Mouse (Mus musculus): ENCODE measurements around the gene Csmd2. TPM values are rescaled to one million over a fixed set of nuclear protein-coding genes. Genes with fewer than 3 reads are reported as not detected.

Gene Csmd2
- polyA plus RNA-seq, 1 experiment from 2014 or later: 0.32 TPM

DNA sequence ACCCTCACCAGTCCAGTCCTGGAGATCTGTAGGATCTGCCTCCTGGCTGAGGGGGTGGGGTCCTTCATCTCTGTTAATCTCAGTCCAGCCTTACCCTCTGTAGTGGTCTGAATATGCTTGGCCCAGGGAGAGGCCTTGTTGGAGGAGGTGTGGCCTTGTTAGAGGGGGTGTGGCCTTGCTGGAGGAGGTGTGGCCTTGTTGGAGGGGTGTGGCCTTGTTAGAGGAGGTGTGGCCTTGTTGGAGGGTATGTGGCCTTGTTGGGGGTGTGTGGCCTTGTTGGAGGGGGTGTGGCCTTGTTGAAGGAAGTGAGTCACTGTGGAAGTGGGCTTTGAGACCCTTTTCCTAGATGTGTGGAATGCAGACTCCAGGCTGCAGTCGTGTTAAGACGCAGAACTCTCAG lies 3.2 kb upstream of the Csmd2 start:
- WGBS: 75% methylated on average over 2 of the region's 2 CpGs
- H3K4me3 ChIP-seq (replicated peaks; ENCODE audit: low read length): no peak overlapping the region
- H3K27me3 ChIP-seq (ENCODE audit: control insufficient read depth, insufficient read depth, low read length): peaks cover 44% of the 10 kb centered on the region
- H3K27ac ChIP-seq (ENCODE audit: low read length): no peak overlapping the region
- H3K9ac ChIP-seq (ENCODE audit: low read length): no peak overlapping the region
- no peak for ATAC-seq (ENCODE audit: insufficient read depth, low FRiP score)
- no peak overlapping the region for H3K4me2 ChIP-seq (ENCODE audit: low read depth, low read length)
- no peaks in the 10 kb centered on the region; the same call in 1 of the 2 replicates for H3K4me1 ChIP-seq (ENCODE audit: control insufficient read depth, insufficient read depth, low read length)
- H3K36me3 ChIP-seq (ENCODE audit: control insufficient read depth, insufficient read depth, low read length): no peaks in the 10 kb centered on the region
- no peaks in the 10 kb centered on the region for H3K9me3 ChIP-seq (replicated peaks; ENCODE audit: control insufficient read depth, low read length)

DNA sequence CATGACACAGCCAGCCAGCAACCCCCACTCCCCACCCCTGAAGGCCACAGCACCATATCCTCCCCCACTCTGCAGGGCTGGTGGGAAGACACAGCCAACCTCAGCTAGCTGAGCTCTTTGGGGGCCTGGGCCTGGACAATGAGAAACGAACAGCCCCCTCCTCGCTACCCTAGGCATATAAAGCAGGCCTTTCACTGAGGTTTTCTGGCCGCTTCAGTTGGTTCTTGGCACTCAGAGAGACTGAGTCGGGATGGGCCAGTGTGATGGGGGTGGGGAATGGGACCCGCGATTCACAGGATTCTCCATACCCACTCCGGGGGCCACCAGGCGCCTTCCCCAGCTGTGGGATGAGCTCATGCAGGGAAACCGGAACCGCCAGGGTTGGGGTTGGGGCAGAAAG lies 1.8 kb upstream of the Csmd2 start:
- Histone ChIP-seq H3K4me2 (ENCODE audit: low read depth, low read length) (no peak overlapping the region), H3K27me3 (ENCODE audit: control insufficient read depth, insufficient read depth, low read length) (peaks cover 58% of the 10 kb centered on the region), H3K4me1 (ENCODE audit: control insufficient read depth, insufficient read depth, low read length) (no peaks in the 10 kb centered on the region; the same call in 1 of the 2 replicates), H3K9me3 (replicated peaks; ENCODE audit: control insufficient read depth, low read length) (no peaks in the 10 kb centered on the region), H3K9ac (ENCODE audit: low read length) (no peak overlapping the region), H3K4me3 (replicated peaks; ENCODE audit: low read length) (no peak overlapping the region), H3K36me3 (ENCODE audit: control insufficient read depth, insufficient read depth, low read length) (no peaks in the 10 kb centered on the region), H3K27ac (ENCODE audit: low read length) (no peak overlapping the region)
- 0 out of 2 replicates have a peak, but pooled peaks have one; percentile 15 for ATAC-seq (ENCODE audit: insufficient read depth, low FRiP score)
- WGBS: 21% methylated on average over 10 of the region's 10 CpGs

DNA sequence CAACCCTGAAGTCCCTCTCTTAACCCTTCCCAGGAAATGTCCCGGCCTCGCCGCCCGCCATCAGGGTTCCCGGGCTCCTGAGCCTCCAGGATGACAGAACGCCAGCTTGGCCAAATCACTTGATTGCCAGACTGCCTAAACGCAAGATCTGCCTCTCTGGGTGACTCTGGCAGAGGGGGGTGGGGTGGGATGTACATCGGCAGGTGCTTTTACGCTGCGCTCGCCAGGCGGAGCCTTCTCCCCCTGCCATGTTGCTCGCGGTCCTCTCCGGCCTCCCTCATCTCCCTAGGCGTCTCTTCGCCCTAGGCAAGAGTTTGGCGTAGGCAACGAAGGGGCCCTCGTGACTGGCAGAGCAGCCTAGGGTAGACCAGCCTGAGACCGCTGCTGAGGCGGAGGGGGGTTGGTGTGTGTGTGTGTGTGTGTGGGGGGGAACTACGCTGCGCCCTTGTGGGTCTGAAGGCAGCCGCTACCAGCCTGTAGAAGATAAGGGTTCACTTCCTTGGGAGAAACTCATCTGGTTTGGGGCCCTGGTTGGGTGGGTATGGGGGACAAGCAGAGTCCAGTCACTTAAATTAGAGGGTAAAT lies 1.1 kb upstream of the Csmd2 start:
- Histone ChIP-seq H3K4me1 (ENCODE audit: control insufficient read depth, insufficient read depth, low read length) (no peaks in the 10 kb centered on the region; the same call in 1 of the 2 replicates), H3K4me3 (replicated peaks; ENCODE audit: low read length) (no peak overlapping the region), H3K27me3 (ENCODE audit: control insufficient read depth, insufficient read depth, low read length) (peaks cover 60% of the 10 kb centered on the region), H3K27ac (ENCODE audit: low read length) (no peak overlapping the region), H3K36me3 (ENCODE audit: control insufficient read depth, insufficient read depth, low read length) (no peaks in the 10 kb centered on the region), H3K4me2 (ENCODE audit: low read depth, low read length) (no peak overlapping the region), H3K9ac (ENCODE audit: low read length) (no peak overlapping the region), H3K9me3 (replicated peaks; ENCODE audit: control insufficient read depth, low read length) (no peaks in the 10 kb centered on the region)
- ATAC-seq (ENCODE audit: insufficient read depth, low FRiP score): no peak
- 2% methylated on average over 25 of the region's 25 CpGs for WGBS

DNA sequence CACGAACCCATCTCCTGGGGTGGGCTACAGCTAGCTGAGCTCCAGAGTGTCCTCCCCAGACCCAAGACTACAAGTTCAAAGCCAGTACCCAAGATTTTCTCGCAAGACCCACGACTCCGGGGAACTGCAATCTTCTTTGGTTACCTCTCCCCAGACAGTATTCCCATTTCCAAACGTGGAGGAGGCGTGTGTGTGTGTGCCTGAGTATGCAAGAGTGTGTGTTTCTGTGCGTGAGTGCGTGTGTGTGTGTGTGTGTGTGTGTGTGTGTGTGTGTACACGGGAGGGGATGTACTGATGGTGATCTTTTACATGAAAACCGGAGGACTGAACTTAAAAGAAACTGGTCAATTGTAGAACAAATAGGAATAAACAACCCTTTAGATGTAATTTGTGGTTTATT lies 387 bp upstream of the Csmd2 start:
- no peak for ATAC-seq (ENCODE audit: insufficient read depth, low FRiP score)
- H3K27ac ChIP-seq (ENCODE audit: low read length): no peak overlapping the region
- 10% methylated on average over 10 of the region's 10 CpGs for WGBS
- peak overlapping the region; percentile 37 for H3K4me3 ChIP-seq (replicated peaks; ENCODE audit: low read length)
- no peak overlapping the region for H3K9ac ChIP-seq (ENCODE audit: low read length)
- peak overlapping the region; percentile 55; the same call in 1 of the 2 replicates for H3K4me2 ChIP-seq (ENCODE audit: low read depth, low read length)
- peaks cover 60% of the 10 kb centered on the region for H3K27me3 ChIP-seq (ENCODE audit: control insufficient read depth, insufficient read depth, low read length)
- H3K4me1 ChIP-seq (ENCODE audit: control insufficient read depth, insufficient read depth, low read length): no peaks in the 10 kb centered on the region; the same call in 1 of the 2 replicates
- H3K9me3 ChIP-seq (replicated peaks; ENCODE audit: control insufficient read depth, low read length): no peaks in the 10 kb centered on the region
- no peaks in the 10 kb centered on the region for H3K36me3 ChIP-seq (ENCODE audit: control insufficient read depth, insufficient read depth, low read length)

DNA sequence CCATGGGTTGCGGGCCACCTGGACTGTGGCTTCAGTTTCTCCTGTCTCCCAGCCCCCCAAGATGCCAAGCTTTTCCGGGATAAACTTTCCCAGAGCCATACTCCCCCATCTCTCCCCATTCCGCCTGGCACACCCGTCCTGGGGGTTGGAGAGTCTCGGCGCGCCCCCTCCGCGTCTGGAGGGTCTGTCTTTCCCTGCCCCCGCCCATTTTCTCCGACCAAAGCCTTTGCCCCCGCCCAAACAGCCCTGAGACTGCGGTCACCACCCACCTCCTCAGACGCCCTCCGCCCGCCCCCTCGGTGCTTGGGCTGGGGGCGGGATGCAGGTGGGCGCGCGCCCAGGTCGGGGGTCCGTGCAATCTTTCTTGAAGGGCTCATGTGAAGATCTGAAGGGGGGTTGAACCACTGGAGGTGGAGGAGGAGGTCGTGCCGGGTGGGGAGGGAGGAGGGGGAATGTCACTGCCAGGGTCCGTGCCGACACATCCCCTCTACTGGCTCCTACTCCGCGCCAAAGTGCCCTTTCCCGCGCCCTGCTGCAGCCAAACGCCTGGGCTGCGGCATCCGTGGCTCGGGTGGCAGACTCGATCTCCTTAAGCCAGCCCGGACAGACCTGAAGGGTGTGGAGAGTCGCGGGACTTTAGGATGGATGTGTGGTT lies 996 bp downstream of the Csmd2 start:
- Histone ChIP-seq H3K9ac (ENCODE audit: low read length) (no peak overlapping the region), H3K9me3 (replicated peaks; ENCODE audit: control insufficient read depth, low read length) (no peaks in the 10 kb centered on the region), H3K4me1 (ENCODE audit: control insufficient read depth, insufficient read depth, low read length) (no peaks in the 10 kb centered on the region; the same call in 1 of the 2 replicates), H3K27ac (ENCODE audit: low read length) (no peak overlapping the region), H3K36me3 (ENCODE audit: control insufficient read depth, insufficient read depth, low read length) (no peaks in the 10 kb centered on the region), H3K4me2 (ENCODE audit: low read depth, low read length) (peak overlapping the region; percentile 55), H3K27me3 (ENCODE audit: control insufficient read depth, insufficient read depth, low read length) (peaks cover 60% of the 10 kb centered on the region), H3K4me3 (replicated peaks; ENCODE audit: low read length) (peak overlapping the region; percentile 37)
- no peak for ATAC-seq (ENCODE audit: insufficient read depth, low FRiP score)
- whole genome bisulfite sequencing: 2% methylated on average over 39 of the region's 39 CpGs

DNA sequence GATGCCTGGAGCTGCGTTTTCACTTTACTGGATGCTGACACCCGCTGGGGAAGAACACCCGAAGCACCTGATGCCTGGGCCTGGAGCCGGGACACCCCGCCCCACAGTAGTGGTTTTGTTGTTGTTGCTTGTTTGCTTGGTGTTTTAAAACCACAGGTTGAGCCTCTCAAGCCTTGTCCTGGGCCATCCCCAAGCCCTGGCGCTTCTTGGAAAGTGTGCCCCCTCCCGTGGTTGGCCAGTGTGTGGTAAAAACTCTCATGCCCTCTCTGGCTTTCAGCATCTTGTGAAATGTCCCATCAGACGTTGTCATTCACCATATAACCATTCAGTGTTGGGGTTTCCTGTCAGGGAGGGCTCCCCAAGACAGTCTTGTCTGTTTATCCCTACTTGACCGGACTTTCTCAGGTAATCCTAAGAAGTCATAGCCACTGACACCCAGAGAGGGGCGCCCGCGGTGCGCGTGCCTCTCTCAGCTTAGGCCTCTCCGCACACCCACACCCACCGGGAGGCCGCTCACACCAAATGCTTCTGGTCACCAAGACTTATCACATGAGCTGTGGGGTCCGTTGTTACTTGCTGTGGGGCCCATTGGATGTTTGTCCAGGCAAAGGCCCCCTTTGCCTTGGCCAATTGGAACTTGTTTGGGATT lies 1.8 kb downstream of the Csmd2 start:
- H3K27ac ChIP-seq (ENCODE audit: low read length): no peak overlapping the region
- H3K4me1 ChIP-seq (ENCODE audit: control insufficient read depth, insufficient read depth, low read length): no peaks in the 10 kb centered on the region; the same call in 1 of the 2 replicates
- 12% methylated on average over 18 of the region's 18 CpGs for WGBS
- peaks cover 60% of the 10 kb centered on the region for H3K27me3 ChIP-seq (ENCODE audit: control insufficient read depth, insufficient read depth, low read length)
- no peaks in the 10 kb centered on the region for H3K36me3 ChIP-seq (ENCODE audit: control insufficient read depth, insufficient read depth, low read length)
- no peaks in the 10 kb centered on the region for H3K9me3 ChIP-seq (replicated peaks; ENCODE audit: control insufficient read depth, low read length)
- no peak for ATAC-seq (ENCODE audit: insufficient read depth, low FRiP score)
- H3K4me2 ChIP-seq (ENCODE audit: low read depth, low read length): no peak overlapping the region
- H3K9ac ChIP-seq (ENCODE audit: low read length): no peak overlapping the region
- H3K4me3 ChIP-seq (replicated peaks; ENCODE audit: low read length): no peak overlapping the region

DNA sequence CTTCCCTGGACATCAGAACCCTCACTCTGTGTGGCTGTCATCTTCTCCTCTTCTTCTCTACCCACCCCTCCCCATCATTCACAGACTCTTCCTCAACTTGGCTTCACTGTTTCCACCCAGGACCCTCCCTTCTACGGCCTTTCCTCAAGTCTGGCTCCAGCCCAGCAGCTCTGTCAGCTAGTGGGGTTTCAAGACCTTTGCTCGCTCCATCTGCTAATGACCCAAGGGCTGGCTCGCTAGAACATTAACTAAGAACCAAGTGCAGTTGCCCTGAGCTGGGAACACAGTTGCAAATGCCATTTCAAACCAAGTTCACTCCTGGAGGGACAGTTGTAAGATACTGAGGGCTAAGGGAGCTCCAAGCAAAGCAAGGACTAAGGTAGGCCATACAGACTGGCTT lies 11.6 kb downstream of the Csmd2 start:
- 78% methylated on average over 3 of the region's 3 CpGs for WGBS
- ATAC-seq (ENCODE audit: insufficient read depth, low FRiP score): no peak
- Histone ChIP-seq H3K9ac (ENCODE audit: low read length) (no peak overlapping the region), H3K4me3 (replicated peaks; ENCODE audit: low read length) (no peak overlapping the region), H3K27ac (ENCODE audit: low read length) (no peak overlapping the region), H3K4me1 (ENCODE audit: control insufficient read depth, insufficient read depth, low read length) (no peaks in the 10 kb centered on the region), H3K36me3 (ENCODE audit: control insufficient read depth, insufficient read depth, low read length) (no peaks in the 10 kb centered on the region), H3K9me3 (replicated peaks; ENCODE audit: control insufficient read depth, low read length) (no peaks in the 10 kb centered on the region), H3K27me3 (ENCODE audit: control insufficient read depth, insufficient read depth, low read length) (no peaks in the 10 kb centered on the region), H3K4me2 (ENCODE audit: low read depth, low read length) (no peak overlapping the region)

DNA sequence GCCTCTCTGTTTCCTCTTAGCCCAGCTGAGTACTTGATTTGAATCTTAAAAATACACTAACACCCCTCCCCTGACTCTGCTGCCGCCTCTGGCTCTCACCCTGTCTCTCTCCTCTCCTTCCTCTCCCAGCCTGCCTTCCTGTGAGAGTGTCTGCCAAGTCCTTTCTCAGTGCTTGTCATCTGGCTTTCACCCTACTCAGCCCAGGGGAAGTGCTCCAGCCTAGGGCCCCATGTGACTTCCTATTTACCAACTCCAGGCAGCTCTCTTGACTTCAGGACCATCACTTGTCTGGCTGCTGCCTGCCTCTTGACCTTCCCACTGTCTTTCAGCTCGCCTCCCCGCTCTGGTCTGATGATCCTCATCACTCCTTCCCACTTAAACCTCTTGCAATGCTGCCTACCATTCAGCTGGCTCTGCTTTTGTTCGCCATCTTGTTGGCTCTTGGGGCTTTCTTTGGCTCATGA lies 15.0 kb downstream of the Csmd2 start:
- ATAC-seq (ENCODE audit: insufficient read depth, low FRiP score): no peak
- Histone ChIP-seq H3K4me3 (replicated peaks; ENCODE audit: low read length) (no peak overlapping the region), H3K9ac (ENCODE audit: low read length) (no peak overlapping the region), H3K9me3 (replicated peaks; ENCODE audit: control insufficient read depth, low read length) (no peaks in the 10 kb centered on the region), H3K27me3 (ENCODE audit: control insufficient read depth, insufficient read depth, low read length) (no peaks in the 10 kb centered on the region), H3K4me2 (ENCODE audit: low read depth, low read length) (no peak overlapping the region), H3K36me3 (ENCODE audit: control insufficient read depth, insufficient read depth, low read length) (no peaks in the 10 kb centered on the region), H3K27ac (ENCODE audit: low read length) (no peak overlapping the region), H3K4me1 (ENCODE audit: control insufficient read depth, insufficient read depth, low read length) (no peaks in the 10 kb centered on the region)
- 57% methylated on average over 4 of the region's 4 CpGs for WGBS

DNA sequence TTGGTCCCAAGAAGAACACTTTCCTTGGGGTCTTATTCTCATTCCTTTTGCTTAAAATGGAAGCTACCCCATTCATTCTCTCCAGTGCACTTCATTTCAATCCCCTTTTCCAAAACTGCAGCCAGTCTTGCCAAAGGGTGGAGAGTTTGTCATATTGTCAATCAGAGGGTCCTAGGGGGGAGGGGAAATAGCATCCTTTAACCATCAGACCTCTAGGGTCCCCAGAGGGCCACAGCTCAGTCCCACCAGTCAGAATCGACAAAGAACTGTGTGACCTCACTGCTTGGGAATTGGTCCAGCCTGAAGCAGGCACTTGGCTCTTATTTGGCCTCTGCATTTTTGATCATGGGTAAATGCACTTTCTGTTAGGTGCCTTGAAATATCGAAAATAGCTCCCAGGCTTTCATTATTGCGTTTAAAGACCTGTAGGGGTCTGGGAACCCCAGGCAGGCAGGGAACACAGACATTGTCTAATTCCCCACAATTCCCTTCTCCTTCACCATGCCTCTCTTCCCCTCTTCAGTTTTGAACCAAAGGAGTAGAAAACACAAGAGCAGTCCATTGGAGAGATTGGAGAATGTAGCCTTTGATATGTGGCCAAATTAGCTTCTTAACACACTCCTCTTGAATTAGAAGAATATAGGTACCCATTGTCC lies 17.3 kb downstream of the Csmd2 start:
- H3K4me1 ChIP-seq (ENCODE audit: control insufficient read depth, insufficient read depth, low read length): no peaks in the 10 kb centered on the region
- no peak overlapping the region for H3K27ac ChIP-seq (ENCODE audit: low read length)
- 65% methylated on average over 3 of the region's 3 CpGs for WGBS
- no peak overlapping the region for H3K4me3 ChIP-seq (replicated peaks; ENCODE audit: low read length)
- H3K27me3 ChIP-seq (ENCODE audit: control insufficient read depth, insufficient read depth, low read length): no peaks in the 10 kb centered on the region
- no peaks in the 10 kb centered on the region for H3K9me3 ChIP-seq (replicated peaks; ENCODE audit: control insufficient read depth, low read length)
- H3K9ac ChIP-seq (ENCODE audit: low read length): no peak overlapping the region
- no peak overlapping the region for H3K4me2 ChIP-seq (ENCODE audit: low read depth, low read length)
- no peaks in the 10 kb centered on the region for H3K36me3 ChIP-seq (ENCODE audit: control insufficient read depth, insufficient read depth, low read length)
- no peak for ATAC-seq (ENCODE audit: insufficient read depth, low FRiP score)

Data from stomach, embryonic 16.5 days (tissue).